Mouse (Mus musculus) lung, postnatal 0 days (tissue): ENCODE data around the gene Dst. TPM values are rescaled to one million over a fixed set of nuclear protein-coding genes. Genes with fewer than 3 reads are reported as not detected.

Experiments
- ATAC-seq: fragments of 200-750 bp; cut with Nextera tagmentation; 2 replicates; pipeline ENCODE4 v1.8.0; 2017; ENCODE audit warnings: moderate library complexity
- DNase-seq: peaks from one replicate; pipeline ENCODE4 v3.0.0-alpha.2; 2016; ENCODE audit warnings: low spot score
- H3K27ac ChIP-seq: fragments of 300-500 bp; sonication (generic); 2 replicates; pipeline ENCODE4 v1.5.1; 2014; ENCODE audit warnings: antibody characterized with exemption, mild to moderate bottlenecking, low read length, mixed read lengths
- H3K27me3 ChIP-seq: fragments of 300-500 bp; sonication (generic); replicated peaks from 2 replicates; pipeline ENCODE4 v1.6.1; 2014; ENCODE audit warnings: low read length, mixed read lengths; ENCODE audit not compliant: insufficient read depth
- H3K36me3 ChIP-seq: fragments of 300-500 bp; sonication (generic); 2 replicates; pipeline ENCODE4 v1.6.1; 2014; ENCODE audit warnings: low read length, mixed read lengths; ENCODE audit not compliant: insufficient read depth
- H3K4me1 ChIP-seq: fragments of 300-500 bp; sonication (generic); 2 replicates; pipeline ENCODE4 v1.6.1; 2014; ENCODE audit warnings: antibody characterized with exemption, low read depth, low read length, mixed read lengths; ENCODE audit not compliant: insufficient read depth
- H3K4me2 ChIP-seq: fragments of 300-500 bp; sonication (generic); replicated peaks from 2 replicates; pipeline ENCODE4 v1.6.1; 2014; ENCODE audit warnings: low read depth, mild to moderate bottlenecking, low read length, moderate library complexity, mixed read lengths
- H3K4me3 ChIP-seq: fragments of 300-500 bp; sonication (generic); 2 replicates; pipeline ENCODE4 v1.5.1; 2014; ENCODE audit warnings: low read depth, low read length
- H3K9ac ChIP-seq: fragments of 300-500 bp; sonication (generic); replicated peaks from 2 replicates; pipeline ENCODE4 v1.6.1; 2014; ENCODE audit warnings: low read depth, mild to moderate bottlenecking
- H3K9me3 ChIP-seq: fragments of 300-500 bp; sonication (generic); 2 replicates; pipeline ENCODE4 v1.6.1; 2016; ENCODE audit warnings: low read length, mixed read lengths
- CTCF ChIP-seq: IDR thresholded peaks from 2 replicates; pipeline ENCODE4 v1.5.1; 2016; ENCODE audit warnings: antibody characterized with exemption, mild to moderate bottlenecking
- EP300 ChIP-seq: IDR thresholded peaks from 2 replicates; pipeline ENCODE4 v1.6.1; 2016; ENCODE audit warnings: antibody characterized with exemption, mild to moderate bottlenecking, control low read depth
- WGBS: fragments of 180-500 bp; shearing (Covaris S2); extraction: QIAGEN DNeasy Blood & Tissue Kit; methylation state at CpG from one replicate; pipeline ENCODE4 v1.1.7; 2014; 5-methylcytosine and 5-hydroxymethylcytosine counted together
- polyA plus RNA-seq: library from polyadenylated mRNA; unstranded; fragments of >200 nt; fragmentation: Nextera tagmentation; extraction: Ambion mirVana; gene quantifications from 2 replicates; pipeline ENCODE4 v1.2.1, GENCODE M21; 2015

Gene Dst
- polyA plus RNA-seq, 1 experiment from 2014 or later: 18.1 TPM

GRCm38 (mm10) chr1:34094301-34094700, 186.3 kb downstream of the Dst start:
- Histone ChIP-seq H3K9me3 (no peaks in the 10 kb centered on the region), H3K27ac (no peak overlapping the region), H3K4me2 (no peak overlapping the region), H3K4me3 (no peak overlapping the region), H3K36me3 (no peaks in the 10 kb centered on the region), H3K4me1 (no peaks in the 10 kb centered on the region), H3K9ac (no peak overlapping the region), H3K27me3 (no peaks in the 10 kb centered on the region)
- DNase-seq: no peak
- no peak for ATAC-seq
- WGBS: 57% methylated on average over 5 of the region's 5 CpGs
- TF ChIP-seq CTCF (no peak), EP300 (no peak)

DNA sequence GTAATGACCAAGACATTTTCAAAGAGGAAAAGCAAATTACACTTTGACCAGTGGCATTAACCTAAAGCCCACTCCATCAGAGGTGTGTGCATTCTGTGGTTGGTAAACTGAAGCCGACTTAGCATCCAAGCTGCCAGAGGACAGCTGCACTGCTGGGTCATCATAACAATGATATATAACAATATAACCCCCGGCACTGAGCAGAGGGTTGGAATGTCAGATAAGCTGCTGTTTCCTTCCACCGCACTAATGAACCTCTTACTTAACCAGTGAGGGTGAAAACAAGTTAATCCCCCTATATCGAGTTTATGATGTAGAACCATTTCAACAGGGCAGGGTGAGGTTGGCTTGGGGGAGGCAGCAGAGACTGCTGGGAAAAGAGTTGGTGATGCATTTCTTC, 187.1 kb downstream of the Dst start:
- Histone ChIP-seq H3K4me2 (no peak overlapping the region), H3K4me1 (no peaks in the 10 kb centered on the region), H3K27me3 (no peaks in the 10 kb centered on the region), H3K9me3 (no peaks in the 10 kb centered on the region), H3K36me3 (no peaks in the 10 kb centered on the region), H3K4me3 (no peak overlapping the region), H3K27ac (no peak overlapping the region), H3K9ac (no peak overlapping the region)
- no peak for ATAC-seq
- 23% methylated on average over 4 of the region's 4 CpGs for WGBS
- no peak for TF ChIP-seq EP300
- TF ChIP-seq CTCF: no peak
- DNase-seq: no peak

GRCm38 (mm10) chr1:34096923-34097322, 188.9 kb downstream of the Dst start:
- no peak overlapping the region for H3K27ac ChIP-seq
- H3K4me3 ChIP-seq: no peak overlapping the region
- 61% methylated on average over 3 of the region's 3 CpGs for WGBS
- no peaks in the 10 kb centered on the region for H3K9me3 ChIP-seq
- TF ChIP-seq EP300 (no peak), CTCF (no peak)
- no peaks in the 10 kb centered on the region for H3K27me3 ChIP-seq
- no peaks in the 10 kb centered on the region for H3K36me3 ChIP-seq
- no peaks in the 10 kb centered on the region for H3K4me1 ChIP-seq
- DNase-seq: no peak
- no peak overlapping the region for H3K9ac ChIP-seq
- no peak overlapping the region for H3K4me2 ChIP-seq
- ATAC-seq: no peak

- H3K4me3 ChIP-seq: no peak overlapping the region
- no peaks in the 10 kb centered on the region for H3K27me3 ChIP-seq
- ATAC-seq (no peak), DNase-seq (no peak)
- no peaks in the 10 kb centered on the region for H3K4me1 ChIP-seq
- WGBS: 70% methylated on average over 4 of the region's 4 CpGs
- H3K9ac ChIP-seq: no peak overlapping the region
- no peaks in the 10 kb centered on the region for H3K36me3 ChIP-seq
- no peaks in the 10 kb centered on the region for H3K9me3 ChIP-seq
- no peak overlapping the region for H3K4me2 ChIP-seq
- TF ChIP-seq EP300: no peak
- TF ChIP-seq CTCF: peak; percentile 18; the same call in 1 of the 2 replicates
- H3K27ac ChIP-seq: no peak overlapping the region
These were observed 189.6 kb downstream of the Dst start for GRCm38 (mm10) chr1:34097640-34098039.

DNA sequence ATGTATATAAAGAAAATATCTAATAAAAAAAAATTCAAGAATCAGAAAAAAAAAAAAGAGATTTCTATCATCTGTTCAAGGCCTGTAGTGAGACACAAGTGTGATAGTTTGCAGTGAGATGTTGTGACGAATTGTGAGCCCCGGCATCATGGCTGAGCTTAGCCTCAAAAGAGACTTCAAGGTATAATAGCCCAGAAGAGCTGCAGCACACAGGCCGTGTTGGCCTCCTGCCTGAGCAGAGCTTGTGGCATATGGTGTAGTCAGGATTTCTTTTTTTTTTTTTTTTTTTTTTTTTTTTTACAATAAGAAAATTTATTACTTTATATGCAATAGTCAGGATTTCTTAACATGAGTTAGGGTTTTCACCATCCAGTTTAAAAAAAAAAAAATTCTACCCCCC, 191.4 kb downstream of the Dst start:
- WGBS: 80% methylated on average over 3 of the region's 3 CpGs
- TF ChIP-seq EP300 (no peak), CTCF (no peak)
- H3K4me1 ChIP-seq: no peaks in the 10 kb centered on the region

DNA sequence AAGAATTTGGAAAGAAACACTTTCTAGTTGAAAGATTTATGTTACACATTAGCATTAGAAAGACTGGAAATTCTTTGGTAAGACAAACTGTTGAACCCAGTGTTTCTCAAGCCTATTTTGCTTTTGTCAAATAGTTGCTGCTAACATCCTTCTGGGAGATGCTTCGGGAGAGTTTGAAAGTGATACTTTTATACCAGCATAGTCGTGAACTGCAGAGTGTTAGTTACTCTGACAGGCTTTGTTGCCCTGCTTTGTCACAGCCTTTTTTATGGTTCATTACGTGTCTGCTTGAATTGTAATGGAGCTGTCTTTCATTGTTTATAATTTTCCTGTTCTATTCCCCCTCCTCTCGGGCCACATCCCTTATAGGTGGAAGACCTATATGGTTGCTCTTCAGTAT, 192.4 kb downstream of the Dst start:
- Histone ChIP-seq H3K4me2 (no peak overlapping the region), H3K4me1 (no peaks in the 10 kb centered on the region), H3K27me3 (no peaks in the 10 kb centered on the region), H3K27ac (no peak overlapping the region), H3K9ac (no peak overlapping the region), H3K9me3 (no peaks in the 10 kb centered on the region), H3K36me3 (no peaks in the 10 kb centered on the region), H3K4me3 (no peak overlapping the region)
- ATAC-seq (no peak), DNase-seq (no peak)
- WGBS: 60% methylated on average over 4 of the region's 4 CpGs
- TF ChIP-seq CTCF (no peak), EP300 (no peak)

More for the DNA sequence above, 191.4 kb downstream of the Dst start:
- H3K9ac ChIP-seq: no peak overlapping the region
- no peaks in the 10 kb centered on the region for H3K9me3 ChIP-seq
- H3K36me3 ChIP-seq: no peaks in the 10 kb centered on the region
- no peak overlapping the region for H3K4me3 ChIP-seq
- H3K4me2 ChIP-seq: no peak overlapping the region
- H3K27ac ChIP-seq: no peak overlapping the region
- ATAC-seq: no peak
- DNase-seq: no peak
- no peaks in the 10 kb centered on the region for H3K27me3 ChIP-seq

DNA sequence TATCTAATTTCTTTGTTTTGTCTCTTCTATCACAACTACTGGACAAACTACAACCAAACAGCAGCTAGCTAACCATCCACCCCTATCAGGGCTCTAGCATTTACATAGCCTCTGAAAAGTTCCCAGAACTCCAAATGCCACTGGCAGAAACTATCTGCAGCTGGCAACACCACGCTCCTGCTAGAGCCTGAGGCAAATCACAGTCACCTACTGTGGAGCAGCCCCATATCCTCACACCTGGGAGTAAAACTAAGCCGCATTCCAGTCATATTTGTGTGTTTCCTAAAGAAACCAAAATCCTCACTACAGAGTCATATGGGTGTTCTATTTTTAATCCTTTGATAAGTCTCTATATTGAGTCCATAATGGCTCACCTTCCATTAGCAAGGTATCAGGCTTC, 194.6 kb downstream of the Dst start:
- 93% methylated on average over 2 of the region's 2 CpGs for WGBS
- H3K9me3 ChIP-seq: no peaks in the 10 kb centered on the region
- no peaks in the 10 kb centered on the region for H3K36me3 ChIP-seq
- H3K27me3 ChIP-seq: no peaks in the 10 kb centered on the region
- no peak overlapping the region for H3K9ac ChIP-seq
- ATAC-seq: no peak
- H3K4me3 ChIP-seq: no peak overlapping the region
- H3K4me1 ChIP-seq: no peaks in the 10 kb centered on the region
- H3K27ac ChIP-seq: no peak overlapping the region
- no peak overlapping the region for H3K4me2 ChIP-seq
- no peak for DNase-seq
- no peak for TF ChIP-seq CTCF
- no peak for TF ChIP-seq EP300
